Mouse (Mus musculus): ENCODE data around the gene Caskin2. TPM values are rescaled to one million over a fixed set of nuclear protein-coding genes. Genes with fewer than 3 reads are reported as not detected.

Caskin2 gene
- polyA plus RNA-seq, 1 experiment from 2014 or later, result 3.5 TPM

DNA sequence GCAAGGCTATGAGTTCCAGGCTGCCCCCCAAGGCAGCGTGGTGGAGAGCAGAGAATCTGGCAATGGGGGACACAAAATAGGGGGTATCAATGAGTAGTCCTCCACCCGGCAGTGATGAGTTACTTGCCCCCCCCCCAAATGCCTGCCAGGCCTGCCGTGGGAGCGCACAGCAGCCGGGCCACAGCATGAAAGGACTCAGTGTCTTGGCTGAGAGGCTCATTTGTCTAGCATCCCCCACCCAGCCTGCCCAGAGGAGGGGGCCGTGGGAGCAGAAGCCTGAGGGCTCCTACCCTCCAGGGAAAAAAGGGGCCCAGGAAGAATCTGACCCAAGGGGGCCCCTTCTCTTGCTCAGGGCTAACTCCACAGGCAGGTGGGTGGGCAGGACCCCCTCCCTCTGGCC, 6.1 kb downstream of the Caskin2 start:
- DNase-seq (ENCODE audit: low spot score), result no peak

- no peak for DNase-seq (ENCODE audit: low spot score)
Observed at GRCm38 (mm10) chr11:115806154-115806553, 7.3 kb downstream of the Caskin2 start.

DNA sequence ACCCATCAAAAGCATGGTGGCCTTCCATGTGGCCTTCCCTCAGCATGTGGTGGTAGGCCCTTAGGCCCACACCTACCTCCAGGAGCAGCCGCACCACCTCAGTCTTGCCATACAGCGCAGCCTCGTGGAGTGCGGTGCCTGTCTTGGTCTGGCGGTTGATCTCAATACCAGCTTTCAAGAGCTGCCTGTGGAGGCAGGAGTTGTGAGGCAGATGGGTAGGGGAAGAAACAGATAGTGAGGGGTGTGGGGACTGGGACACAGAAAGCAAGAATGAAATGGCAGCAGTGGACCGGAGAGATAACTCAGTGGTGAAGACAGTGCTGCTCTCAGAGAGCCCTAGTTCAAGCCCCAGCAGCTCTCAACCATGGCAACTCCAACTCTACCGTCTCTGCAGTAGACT, 8.4 kb downstream of the Caskin2 start:
- no peak for DNase-seq (ENCODE audit: low spot score)

DNA sequence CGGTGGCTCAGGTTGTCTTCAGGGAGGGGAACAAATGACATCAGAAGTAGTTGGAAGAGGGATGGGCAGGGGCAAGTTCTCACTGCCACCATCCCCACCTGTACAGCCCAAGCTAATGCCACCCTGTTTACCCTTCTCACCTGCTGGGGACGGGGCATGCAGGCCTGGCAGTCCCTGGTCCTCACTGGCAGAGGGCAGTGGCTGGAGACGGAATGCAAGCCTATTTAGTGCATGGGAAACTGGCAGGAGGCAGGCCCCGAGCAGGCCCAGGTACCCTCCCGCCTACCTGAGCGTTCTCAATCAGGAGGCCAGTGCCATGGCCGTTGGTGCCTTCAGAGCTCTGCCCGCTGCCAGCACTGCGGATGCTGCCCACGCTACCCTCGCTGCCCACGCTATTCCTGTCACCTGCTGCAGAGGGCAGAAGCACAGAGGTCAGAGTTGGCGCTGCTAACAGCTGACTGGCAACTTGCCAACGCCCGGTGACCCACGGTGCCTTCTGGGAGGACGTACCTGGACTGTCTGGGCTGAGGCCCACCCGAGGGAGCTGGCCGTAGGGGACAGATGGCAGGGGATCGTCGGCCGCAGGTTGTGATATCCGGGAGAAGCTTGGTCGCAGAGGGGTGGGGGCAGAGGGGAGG, 10.2 kb downstream of the Caskin2 start:
- no peak for DNase-seq (ENCODE audit: low spot score)

- DNase-seq (ENCODE audit: low spot score), result no peak
Observed at GRCm38 (mm10) chr11:115800981-115801380, 12.5 kb downstream of the Caskin2 start.

GRCm38 (mm10) chr11:115797665-115798064, 15.8 kb downstream of the Caskin2 start:
- no peak for DNase-seq (ENCODE audit: low spot score)

DNA sequence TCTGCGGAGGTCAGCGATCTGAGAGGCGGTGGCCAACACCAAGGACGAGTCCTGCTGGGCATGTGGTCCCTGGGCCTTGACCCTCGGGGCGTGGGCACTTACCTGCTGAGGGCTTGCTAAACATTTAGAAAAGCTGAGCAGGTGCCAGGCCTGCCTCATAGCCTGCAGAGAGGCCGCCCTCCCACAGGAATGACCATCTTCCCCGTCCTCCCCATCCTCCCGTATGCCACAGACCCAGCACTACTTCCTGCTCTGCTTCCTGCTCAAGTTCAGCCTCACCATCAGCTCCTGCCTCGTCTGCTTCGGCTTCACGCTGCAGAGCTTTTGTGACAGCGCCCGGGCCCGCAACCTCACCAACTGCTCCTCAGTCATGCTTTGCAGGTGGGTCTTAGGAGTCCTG, 16.5 kb downstream of the Caskin2 start:
- no peak for DNase-seq (ENCODE audit: low spot score)

DNA sequence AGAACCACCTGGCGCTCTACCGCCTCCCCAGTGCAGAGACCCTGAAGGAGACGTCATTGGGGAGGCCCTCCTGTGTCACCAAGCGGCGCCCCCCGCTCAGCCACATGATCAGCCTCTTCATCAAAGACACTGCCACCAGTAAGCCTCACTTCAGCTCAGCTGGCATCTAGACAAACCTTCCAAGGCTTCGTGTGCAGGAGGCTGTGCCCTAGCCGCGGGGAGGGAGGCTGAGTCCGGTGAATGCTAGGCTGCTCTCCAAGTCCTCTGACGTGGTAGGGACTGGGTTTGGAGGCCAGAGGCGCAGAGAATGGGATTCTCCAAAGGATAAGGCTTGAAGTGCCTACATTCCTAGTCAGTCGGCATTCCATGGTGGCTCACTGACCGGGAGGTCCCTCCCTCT, 21.1 kb downstream of the Caskin2 start:
- DNase-seq (ENCODE audit: low spot score), result no peak

GRCm38 (mm10) chr11:115791919-115792318, 21.5 kb downstream of the Caskin2 start:
- DNase-seq (ENCODE audit: low spot score), result no peak

- no peak for DNase-seq (ENCODE audit: low spot score)
Observed at GRCm38 (mm10) chr11:115789787-115790186, 23.7 kb downstream of the Caskin2 start.

DNA sequence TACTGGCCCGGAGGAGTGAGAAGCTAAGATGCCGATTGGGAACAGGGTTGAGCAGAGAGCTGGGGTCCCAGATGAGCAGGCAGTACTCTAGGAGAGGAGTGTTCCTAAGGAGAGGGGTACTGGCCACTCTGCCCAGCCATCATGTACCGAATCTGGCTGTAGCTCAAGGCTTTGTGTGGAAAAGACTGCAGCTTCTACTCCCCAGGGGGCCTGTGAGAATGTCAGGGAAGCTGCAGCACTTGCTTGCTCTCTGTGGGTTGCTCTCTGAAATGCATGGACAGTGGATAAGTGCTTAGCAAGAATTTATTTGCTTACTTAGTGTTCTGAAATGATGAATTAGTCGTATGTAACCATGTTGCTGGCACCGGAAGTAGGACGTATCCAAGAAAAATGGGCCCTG, 27.0 kb downstream of the Caskin2 start:
- DNase-seq (ENCODE audit: low spot score), result no peak

DNA sequence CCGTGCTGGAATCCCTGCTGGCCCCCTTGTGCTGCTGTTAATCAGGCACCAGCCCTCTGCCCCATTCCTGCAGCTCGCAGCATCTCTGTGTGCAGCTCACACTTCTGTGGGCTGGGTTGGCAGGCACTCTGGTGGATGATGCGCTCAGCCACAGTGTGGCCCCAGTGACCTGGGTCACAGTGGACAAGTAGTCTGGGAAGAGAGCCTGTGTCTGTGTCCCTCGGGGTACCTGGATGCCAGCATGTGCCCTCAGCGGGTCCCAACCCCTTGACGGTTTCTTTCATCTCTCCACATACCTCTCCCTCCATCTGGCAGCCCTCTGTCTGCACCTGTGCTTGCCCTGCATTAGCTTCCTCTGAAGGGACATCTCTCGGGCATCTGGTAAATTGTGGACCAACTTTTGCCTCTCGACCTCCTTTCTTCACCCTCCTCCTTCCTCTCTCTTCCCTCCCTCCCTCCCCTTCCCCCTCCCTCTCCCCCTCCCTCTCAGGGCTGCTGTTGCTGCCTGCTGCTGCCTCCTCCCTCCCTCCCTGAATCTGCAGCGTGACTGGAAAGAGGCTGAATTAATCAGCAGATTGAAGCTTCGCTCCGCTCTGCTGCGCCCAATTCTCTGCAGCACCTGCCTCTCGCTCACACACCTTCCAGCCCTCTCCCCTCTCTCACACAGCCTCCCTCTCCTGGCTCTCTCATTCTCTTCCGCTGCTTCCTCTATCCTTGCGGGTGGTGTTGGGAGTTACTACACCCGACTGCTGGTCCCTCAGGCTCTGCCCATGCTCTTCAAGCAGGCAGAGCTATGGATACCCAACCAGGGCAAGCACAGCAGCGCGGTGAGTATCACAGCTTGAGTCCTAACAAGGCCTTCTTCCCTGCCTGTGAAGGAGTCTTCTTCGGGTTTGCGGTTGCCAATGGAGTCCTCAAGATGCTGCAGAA, 33.0 kb downstream of the Caskin2 start:
- no peak for DNase-seq (ENCODE audit: low spot score)

DNA sequence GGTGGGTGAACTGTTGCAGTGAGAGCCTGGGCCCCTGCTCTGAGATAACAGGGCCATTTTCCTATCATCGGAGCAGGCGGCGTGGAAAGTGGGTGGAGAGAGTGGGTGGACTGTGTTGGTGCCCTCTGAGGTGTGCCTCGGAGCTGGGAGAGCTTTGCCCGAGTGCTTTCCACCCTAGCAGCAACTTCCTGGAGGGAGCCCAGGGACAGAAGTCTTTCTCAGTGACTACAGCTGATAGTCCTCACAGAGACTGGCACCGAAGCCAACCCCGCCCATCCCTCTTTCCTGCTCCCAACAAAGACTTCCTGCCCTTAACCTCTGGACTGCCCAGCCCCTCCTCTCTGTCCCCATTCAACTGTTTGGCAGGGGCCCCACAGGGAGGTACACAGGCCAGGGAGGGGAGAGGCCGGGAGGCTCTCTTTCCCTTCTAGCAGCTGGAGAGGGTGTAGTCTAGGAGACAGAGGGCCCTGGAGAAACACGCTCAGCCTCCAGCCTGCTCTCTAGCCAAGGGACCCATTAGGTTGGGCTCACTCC, 34.3 kb downstream of the Caskin2 start:
- DNase-seq (ENCODE audit: low spot score), result peak; percentile 39

DNA sequence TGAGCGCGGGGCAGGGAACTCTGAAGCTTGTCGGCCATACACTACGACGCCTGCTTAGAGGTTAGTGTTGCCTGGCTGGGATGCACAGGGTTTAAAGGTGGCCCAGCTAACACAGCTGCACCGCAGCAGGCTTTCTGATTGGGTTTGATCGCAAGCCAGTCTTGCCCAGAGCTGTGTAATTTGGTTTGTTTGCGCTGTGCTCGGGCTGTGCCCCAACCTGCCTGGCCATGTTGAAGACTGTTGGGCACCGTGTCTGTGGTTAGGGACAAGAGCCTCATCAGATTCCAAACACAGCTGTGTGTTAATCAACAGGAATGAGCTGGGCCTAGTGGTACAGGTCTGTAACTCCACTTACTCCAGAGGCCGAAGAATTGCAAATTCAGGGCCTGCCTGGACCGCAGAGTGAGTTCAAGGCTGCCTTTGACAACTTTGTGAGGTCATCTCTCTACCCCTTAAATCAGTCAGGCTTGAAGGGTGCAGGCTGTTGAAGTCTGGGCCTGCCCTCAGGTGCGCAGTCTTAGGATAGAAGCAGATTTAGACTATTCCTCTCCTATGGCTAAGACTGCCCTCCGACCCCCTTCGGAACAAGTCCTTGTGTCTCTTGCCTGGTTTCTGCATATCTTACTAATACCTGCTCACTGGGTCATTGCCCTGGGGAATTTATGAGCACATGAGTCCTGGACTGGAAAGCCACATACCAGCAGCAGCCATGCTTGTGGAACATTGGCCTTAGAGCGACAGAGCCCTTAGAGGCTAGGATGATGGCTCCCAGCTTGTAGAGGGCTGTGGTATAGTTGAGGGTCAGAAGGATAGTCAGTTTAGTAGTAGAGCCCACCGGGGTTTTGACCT, 35.7 kb downstream of the Caskin2 start:
- DNase-seq (ENCODE audit: low spot score), result no peak

DNA sequence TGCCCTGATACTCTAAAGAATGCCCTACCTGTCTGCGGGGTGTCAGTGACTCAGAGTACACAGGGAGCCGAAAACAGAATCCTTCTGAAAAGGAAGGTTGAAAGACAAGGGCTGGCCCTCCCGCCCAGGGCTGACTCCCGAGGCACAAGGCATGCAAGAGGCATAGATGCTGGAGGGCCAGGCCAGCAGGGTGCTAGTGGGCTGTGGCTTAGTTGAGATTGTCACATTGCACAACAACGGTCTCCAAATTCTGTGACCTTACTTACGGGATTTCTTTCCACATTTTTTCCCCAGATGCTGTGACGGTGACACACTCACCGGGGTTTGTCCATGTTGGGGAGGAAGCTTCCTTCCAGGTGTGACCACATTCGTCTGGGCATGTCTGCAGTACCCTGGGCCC, 36.5 kb downstream of the Caskin2 start:
- DNase-seq (ENCODE audit: low spot score), result no peak

GRCm38 (mm10) chr11:115775821-115776665, 37.4 kb downstream of the Caskin2 start:
- no peak for DNase-seq (ENCODE audit: low spot score)

- no peak for DNase-seq (ENCODE audit: low spot score)
Observed at GRCm38 (mm10) chr11:115774653-115775052, 38.8 kb downstream of the Caskin2 start.

- DNase-seq (ENCODE audit: low spot score), result no peak
Observed at GRCm38 (mm10) chr11:115768896-115769295, 44.5 kb downstream of the Caskin2 start.

- no peak for DNase-seq (ENCODE audit: low spot score)
Observed at GRCm38 (mm10) chr11:115766981-115767380, 46.5 kb downstream of the Caskin2 start.

GRCm38 (mm10) chr11:115766356-115766943, 47.0 kb downstream of the Caskin2 start:
- no peak for DNase-seq (ENCODE audit: low spot score)
